Mouse (Mus musculus) hindbrain, embryonic 16.5 days (tissue): ENCODE measurements at regions not wholly inside any gene's neighbourhood (a gene's known extent, or its start where the extent isn't known, plus 50 kb on each side); places are given as distances from the start of the nearest gene placed in this dataset.

ENCODE experiments used
- ATAC-seq: fragments of 200-750 bp; cut with Nextera tagmentation; 2 replicates; pipeline ENCODE4 v1.8.0; 2017; ENCODE audit warnings: moderate TSS enrichment, moderate library complexity
- H3K27ac ChIP-seq: fragments of 300-500 bp; sonication (generic); 2 replicates; pipeline ENCODE4 v1.5.1; 2014; ENCODE audit warnings: low read depth, mild to moderate bottlenecking, control low read depth, low read length, moderate library complexity
- H3K27me3 ChIP-seq: fragments of 300-500 bp; sonication (generic); replicated peaks from 2 replicates; pipeline ENCODE4 v1.6.1; 2014; ENCODE audit warnings: low read length; ENCODE audit not compliant: control insufficient read depth, insufficient read depth
- H3K36me3 ChIP-seq: fragments of 300-500 bp; sonication (generic); 2 replicates; pipeline ENCODE4 v1.6.1; 2014; ENCODE audit warnings: mild to moderate bottlenecking, low read length, moderate library complexity, mixed read lengths; ENCODE audit not compliant: control insufficient read depth, insufficient read depth
- H3K4me1 ChIP-seq: fragments of 300-500 bp; sonication (generic); 2 replicates; pipeline ENCODE4 v1.6.1; 2014; ENCODE audit warnings: low read depth, low read length; ENCODE audit not compliant: control insufficient read depth, insufficient read depth
- H3K4me2 ChIP-seq: fragments of 300-500 bp; sonication (generic); 2 replicates; pipeline ENCODE4 v1.6.1; 2014; ENCODE audit warnings: mild to moderate bottlenecking, low read length, control low read depth, moderate library complexity
- H3K4me3 ChIP-seq: fragments of 300-500 bp; sonication (generic); 2 replicates; pipeline ENCODE4 v1.5.1; 2014; ENCODE audit warnings: mild to moderate bottlenecking, low read length, control low read depth, moderate library complexity
- H3K9ac ChIP-seq: fragments of 300-500 bp; sonication (generic); 2 replicates; pipeline ENCODE4 v1.6.1; 2014; ENCODE audit warnings: low read depth, mild to moderate bottlenecking, control low read depth, low read length, moderate library complexity
- H3K9me3 ChIP-seq: fragments of 300-500 bp; sonication (generic); 2 replicates; pipeline ENCODE4 v1.6.1; 2014; ENCODE audit warnings: mild to moderate bottlenecking, low read length, moderate library complexity; ENCODE audit not compliant: control insufficient read depth
- WGBS: fragments of 180-500 bp; shearing (Covaris S2); extraction: QIAGEN DNeasy Blood & Tissue Kit; methylation state at CpG from one replicate; pipeline ENCODE4 v1.1.7; 2014; 5-methylcytosine and 5-hydroxymethylcytosine counted together

DNA sequence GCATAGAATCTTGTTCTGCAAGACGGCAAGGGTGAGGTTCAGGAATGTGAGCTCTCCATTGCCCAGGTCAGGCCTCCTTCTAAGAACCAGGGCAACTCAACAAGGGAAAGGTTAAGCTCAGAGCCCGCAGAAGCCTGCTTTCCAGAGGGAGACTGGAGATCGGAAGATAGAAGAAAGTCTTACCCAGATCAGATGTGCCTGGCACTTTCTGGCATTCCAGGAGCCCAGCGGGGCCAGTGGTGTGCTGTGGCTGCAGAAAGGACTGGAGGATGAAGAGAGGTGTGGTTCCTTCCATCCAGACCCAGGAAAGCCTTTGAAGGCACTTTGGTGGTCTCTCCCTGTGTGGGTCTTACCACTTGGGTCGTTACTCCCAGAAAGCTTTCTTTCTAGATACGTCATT is 178.4 kb downstream of the Tmx1 start:
- 79% methylated on average over 6 of the region's 6 CpGs for WGBS
- Histone ChIP-seq H3K36me3 (no peaks in the 10 kb centered on the region), H3K27me3 (no peaks in the 10 kb centered on the region), H3K4me2 (no peak overlapping the region), H3K27ac (no peak overlapping the region), H3K9me3 (no peaks in the 10 kb centered on the region), H3K9ac (no peak overlapping the region), H3K4me3 (no peak overlapping the region), H3K4me1 (0 out of 2 replicates have a peak, but pooled peaks cover 5% of the 10 kb centered on the region)
- no peak for ATAC-seq

DNA sequence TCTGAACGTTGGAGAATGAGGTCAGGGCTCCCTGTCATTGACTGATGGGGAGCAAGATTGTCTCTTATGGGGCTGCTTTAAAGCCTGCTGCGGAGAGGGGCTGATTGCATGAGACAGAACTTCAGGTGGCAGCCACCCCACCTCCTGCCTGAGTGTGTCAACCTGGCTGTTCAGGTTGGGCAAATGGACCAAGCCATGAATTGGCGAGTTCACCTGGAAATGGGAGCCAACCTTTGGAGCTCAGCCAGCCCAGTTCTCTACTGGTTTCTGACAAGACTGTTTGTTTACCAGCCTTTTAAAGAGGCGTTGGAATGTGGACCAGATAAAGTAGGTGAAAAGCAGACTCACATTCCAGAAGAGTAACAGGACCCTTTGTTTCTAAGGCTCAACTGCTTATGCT is 180.3 kb downstream of the Tmx1 start:
- H3K4me1 ChIP-seq, result 0 out of 2 replicates have a peak, but pooled peaks cover 5% of the 10 kb centered on the region
- ATAC-seq, result no peak
- H3K27ac ChIP-seq, result no peak overlapping the region
- H3K27me3 ChIP-seq, result no peaks in the 10 kb centered on the region
- H3K4me3 ChIP-seq, result no peak overlapping the region
- no peak overlapping the region for H3K4me2 ChIP-seq
- 67% methylated on average over 4 of the region's 4 CpGs for WGBS
- no peaks in the 10 kb centered on the region for H3K9me3 ChIP-seq
- no peak overlapping the region for H3K9ac ChIP-seq
- no peaks in the 10 kb centered on the region for H3K36me3 ChIP-seq

GRCm38 (mm10) chr12:70633622-70634365 is 180.9 kb downstream of the Tmx1 start:
- ATAC-seq, result no peak
- no peaks in the 10 kb centered on the region for H3K36me3 ChIP-seq
- no peak overlapping the region for H3K9ac ChIP-seq
- no peak overlapping the region for H3K4me3 ChIP-seq
- H3K9me3 ChIP-seq, result no peaks in the 10 kb centered on the region
- no peak overlapping the region for H3K4me2 ChIP-seq
- WGBS, result 67% methylated on average over 13 of the region's 13 CpGs
- H3K27me3 ChIP-seq, result no peaks in the 10 kb centered on the region
- H3K27ac ChIP-seq, result no peak overlapping the region
- 0 out of 2 replicates have a peak, but pooled peaks cover 3% of the 10 kb centered on the region for H3K4me1 ChIP-seq

DNA sequence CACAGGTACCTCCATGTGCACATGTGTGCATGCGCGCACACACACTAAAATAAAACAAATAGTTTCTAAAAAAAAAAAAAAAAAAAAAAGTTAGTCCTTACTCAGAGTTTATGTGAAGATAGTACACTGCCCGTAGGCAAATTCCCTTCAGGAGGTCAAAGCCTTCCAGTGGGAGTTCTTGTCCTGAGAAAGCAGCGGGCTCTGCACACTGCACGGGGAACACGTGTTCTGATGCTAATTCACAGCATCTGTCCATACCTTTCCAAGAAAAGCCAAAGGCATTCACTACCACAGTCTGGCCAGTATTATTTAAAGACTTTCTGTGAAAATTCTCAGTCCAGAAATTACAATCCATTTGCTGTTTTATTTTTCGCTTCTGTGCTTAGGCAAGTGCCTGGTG is 183.1 kb downstream of the Tmx1 start:
- Histone ChIP-seq H3K9ac (no peak overlapping the region), H3K4me1 (no peaks in the 10 kb centered on the region), H3K4me2 (no peak overlapping the region), H3K27me3 (no peaks in the 10 kb centered on the region), H3K27ac (no peak overlapping the region), H3K36me3 (no peaks in the 10 kb centered on the region), H3K9me3 (no peaks in the 10 kb centered on the region), H3K4me3 (no peak overlapping the region)
- ATAC-seq, result no peak
- 88% methylated on average over 7 of the region's 7 CpGs for WGBS

- H3K27me3 ChIP-seq, result no peaks in the 10 kb centered on the region
- no peak for ATAC-seq
- H3K9me3 ChIP-seq, result no peaks in the 10 kb centered on the region
- H3K27ac ChIP-seq, result no peak overlapping the region
- no peak overlapping the region for H3K4me3 ChIP-seq
- H3K4me2 ChIP-seq, result no peak overlapping the region
- H3K4me1 ChIP-seq, result no peaks in the 10 kb centered on the region
- no peak overlapping the region for H3K9ac ChIP-seq
- no peaks in the 10 kb centered on the region for H3K36me3 ChIP-seq
- WGBS, result 93% methylated on average over 2 of the region's 2 CpGs
These were observed 185.1 kb upstream of the Frmd6 start for GRCm38 (mm10) chr12:70640186-70640585.

DNA sequence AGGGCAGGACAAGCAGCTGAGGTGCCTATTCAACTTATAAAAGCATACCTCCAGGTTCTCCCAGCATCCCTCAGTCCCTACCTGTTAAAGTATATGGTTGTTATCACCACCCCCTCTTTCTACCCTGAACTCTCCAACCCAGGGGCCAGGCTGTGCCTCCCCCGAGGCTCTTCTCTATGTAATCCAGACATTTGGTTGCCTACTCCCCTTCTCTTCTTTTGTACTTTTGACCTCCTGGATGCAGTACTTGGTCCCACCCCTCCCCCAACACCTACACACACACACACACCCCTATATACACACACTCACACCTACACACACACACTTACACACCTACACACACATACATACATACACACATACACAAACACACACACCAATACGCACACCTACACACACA is 180.4 kb upstream of the Frmd6 start:
- Histone ChIP-seq H3K27ac (no peak overlapping the region), H3K4me3 (no peak overlapping the region), H3K9me3 (no peaks in the 10 kb centered on the region), H3K36me3 (no peaks in the 10 kb centered on the region), H3K4me2 (no peak overlapping the region), H3K4me1 (no peaks in the 10 kb centered on the region), H3K27me3 (no peaks in the 10 kb centered on the region), H3K9ac (no peak overlapping the region)
- 76% methylated on average over 2 of the region's 2 CpGs for WGBS
- no peak for ATAC-seq

DNA sequence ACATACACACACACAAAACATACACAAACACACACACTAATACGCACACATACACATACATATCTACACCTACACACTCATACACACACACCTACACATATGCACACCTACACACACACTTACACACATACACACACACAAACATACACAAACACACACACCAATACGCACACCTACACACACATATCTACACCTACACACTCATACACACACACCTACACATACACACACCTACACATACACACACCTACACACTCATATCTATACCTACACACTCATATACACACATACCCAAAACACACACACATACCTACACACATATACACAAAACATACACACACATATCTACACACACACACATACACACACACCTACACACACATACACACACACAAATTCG is 179.9 kb upstream of the Frmd6 start:
- WGBS, result 86% methylated on average over 3 of the region's 3 CpGs
- ATAC-seq, result no peak

DNA sequence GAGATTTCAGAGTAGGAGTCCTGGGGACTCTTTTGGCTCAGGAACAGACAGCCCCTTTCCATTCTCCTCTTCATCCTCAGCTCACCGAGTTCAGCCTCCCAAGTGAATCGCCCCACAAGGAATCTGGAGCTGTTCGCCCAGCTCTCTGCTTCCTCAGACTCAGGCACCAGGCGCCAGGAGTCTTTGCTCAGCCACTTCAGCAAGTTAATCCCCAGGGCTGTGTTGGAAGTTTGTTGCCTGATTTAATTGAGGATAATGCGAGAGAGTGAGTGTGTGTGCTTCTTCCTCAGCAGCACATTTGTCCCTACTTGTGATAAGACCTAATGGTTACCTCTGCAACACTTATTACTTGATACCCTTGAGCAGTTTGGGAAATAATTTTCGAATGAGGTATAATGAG is 177.8 kb upstream of the Frmd6 start:
- Histone ChIP-seq H3K36me3 (no peaks in the 10 kb centered on the region), H3K9ac (no peak overlapping the region), H3K4me2 (no peak overlapping the region), H3K27ac (no peak overlapping the region), H3K27me3 (no peaks in the 10 kb centered on the region), H3K4me3 (no peak overlapping the region), H3K9me3 (no peaks in the 10 kb centered on the region), H3K4me1 (no peaks in the 10 kb centered on the region)
- ATAC-seq, result no peak
- 54% methylated on average over 6 of the region's 6 CpGs for WGBS

More for the DNA sequence above, 179.9 kb upstream of the Frmd6 start:
- Histone ChIP-seq H3K9ac (no peak overlapping the region), H3K36me3 (no peaks in the 10 kb centered on the region), H3K9me3 (no peaks in the 10 kb centered on the region), H3K4me1 (no peaks in the 10 kb centered on the region), H3K4me2 (no peak overlapping the region), H3K4me3 (no peak overlapping the region), H3K27ac (no peak overlapping the region), H3K27me3 (no peaks in the 10 kb centered on the region)

- Histone ChIP-seq H3K27ac (no peak overlapping the region), H3K9me3 (no peaks in the 10 kb centered on the region), H3K27me3 (no peaks in the 10 kb centered on the region), H3K4me2 (no peak overlapping the region), H3K9ac (no peak overlapping the region), H3K36me3 (no peaks in the 10 kb centered on the region), H3K4me1 (no peaks in the 10 kb centered on the region), H3K4me3 (no peak overlapping the region)
- WGBS, result 86% methylated on average over 6 of the region's 6 CpGs
- ATAC-seq, result no peak
These were observed 177.0 kb upstream of the Frmd6 start for GRCm38 (mm10) chr12:70648179-70648811.
